Mouse (Mus musculus): ENCODE results near the gene Pde1a. TPM values are rescaled to one million over a fixed set of nuclear protein-coding genes. Genes with fewer than 3 reads are reported as not detected.

The Pde1a gene
- polyA plus RNA-seq, 1 experiment from 2014 or later = 21.3 TPM

DNA sequence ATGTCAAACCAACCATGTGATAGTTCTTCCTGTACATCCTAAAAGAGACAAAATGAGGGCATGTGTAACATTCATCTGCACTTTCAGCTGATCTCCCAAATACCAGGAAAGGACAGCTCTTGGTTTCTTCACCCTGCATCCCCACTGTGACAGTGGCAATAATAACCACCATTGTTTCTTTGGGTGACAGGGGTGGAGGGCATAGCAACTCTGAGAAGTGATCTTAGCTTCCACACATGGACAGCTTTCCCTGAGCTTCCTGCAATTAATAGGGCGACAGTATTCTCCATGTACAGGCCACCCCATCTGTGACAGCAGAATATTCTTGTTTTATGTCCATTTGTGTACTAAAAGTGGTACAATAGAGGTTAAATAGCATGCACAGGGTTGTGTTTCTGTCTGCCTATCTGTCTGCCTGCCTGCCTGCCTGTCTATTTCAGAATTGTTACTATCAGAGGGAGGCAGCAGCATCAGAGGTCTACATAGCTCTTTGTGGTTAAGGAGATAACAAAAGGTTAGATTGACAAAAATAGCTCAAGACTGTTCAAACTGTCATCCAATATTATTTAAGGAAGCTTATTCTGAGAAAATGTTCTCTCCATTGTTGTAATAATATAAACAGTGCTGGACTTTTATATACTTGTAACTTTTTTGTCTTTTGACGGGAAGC lies 227.3 kb downstream of the Pde1a start:
- no peak overlapping the region for H3K9ac ChIP-seq (ENCODE audit: low read depth, low read length)
- H3K4me1 ChIP-seq (ENCODE audit: control insufficient read depth, insufficient read depth, low read length) = peaks cover 9% of the 10 kb centered on the region
- no peaks in the 10 kb centered on the region for H3K27me3 ChIP-seq (ENCODE audit: control insufficient read depth, insufficient read depth, low read length)
- no peak overlapping the region for H3K4me3 ChIP-seq (ENCODE audit: low read depth, low read length)
- no peak overlapping the region for H3K27ac ChIP-seq (ENCODE audit: low read depth, low read length)
- no peak for ATAC-seq (replicated peaks; ENCODE audit: insufficient number of reproducible peaks, low FRiP score, low TSS enrichment)
- no peaks in the 10 kb centered on the region for H3K36me3 ChIP-seq (ENCODE audit: control insufficient read depth, insufficient read depth, low read length)
- H3K4me2 ChIP-seq = no peak overlapping the region
- no peaks in the 10 kb centered on the region for H3K9me3 ChIP-seq (replicated peaks; ENCODE audit: control insufficient read depth, low read length)
- 76% methylated on average over 2 of the region's 2 CpGs for WGBS (ENCODE audit: insufficient replicate concordance)

DNA sequence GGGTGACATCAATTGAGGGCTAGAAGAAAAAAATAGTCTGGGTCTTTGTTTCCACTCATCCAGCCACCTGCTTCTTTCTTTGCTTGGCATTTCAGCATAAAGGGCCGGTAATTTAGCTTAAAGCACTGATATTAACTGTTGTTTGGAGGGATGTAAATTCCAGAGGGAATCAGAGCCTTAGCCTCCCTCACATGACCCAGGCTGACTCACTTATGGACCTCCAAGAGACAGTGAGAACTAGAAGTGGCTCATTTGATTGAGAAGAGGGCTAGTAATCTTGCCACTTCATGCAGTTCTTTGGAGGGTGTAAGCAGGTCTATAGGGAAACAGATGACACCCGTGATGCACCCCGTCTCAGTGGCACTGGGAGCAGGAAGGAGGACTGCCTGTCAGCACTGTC lies 230.7 kb downstream of the Pde1a start:
- Histone ChIP-seq H3K4me3 (ENCODE audit: low read depth, low read length) (no peak overlapping the region), H3K27me3 (ENCODE audit: control insufficient read depth, insufficient read depth, low read length) (no peaks in the 10 kb centered on the region), H3K4me2 (no peak overlapping the region), H3K9ac (ENCODE audit: low read depth, low read length) (no peak overlapping the region), H3K36me3 (ENCODE audit: control insufficient read depth, insufficient read depth, low read length) (no peaks in the 10 kb centered on the region), H3K27ac (ENCODE audit: low read depth, low read length) (no peak overlapping the region), H3K9me3 (replicated peaks; ENCODE audit: control insufficient read depth, low read length) (no peaks in the 10 kb centered on the region), H3K4me1 (ENCODE audit: control insufficient read depth, insufficient read depth, low read length) (peaks cover 9% of the 10 kb centered on the region)
- WGBS (ENCODE audit: insufficient replicate concordance) = 53% methylated on average over 3 of the region's 3 CpGs
- ATAC-seq (replicated peaks; ENCODE audit: insufficient number of reproducible peaks, low FRiP score, low TSS enrichment) = no peak

DNA sequence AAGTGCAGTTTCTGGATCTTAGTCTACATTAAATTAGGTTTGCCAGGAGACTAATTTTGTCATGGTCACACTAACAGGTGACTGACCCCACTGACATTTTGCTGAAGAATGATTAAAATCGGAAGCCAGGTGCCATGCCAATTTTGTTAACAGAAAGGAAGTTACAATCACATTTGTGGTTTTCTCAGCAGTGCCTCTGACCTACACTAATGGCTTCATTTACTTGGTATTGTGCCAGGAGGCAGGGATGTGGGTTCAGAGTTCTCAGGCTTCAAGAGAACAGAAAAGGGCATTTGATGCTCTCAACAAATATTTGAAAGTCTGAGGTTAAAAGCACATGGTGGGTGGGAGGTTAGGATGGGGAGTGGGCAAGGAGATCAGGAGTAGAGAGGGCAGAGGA lies 236.4 kb downstream of the Pde1a start:
- Histone ChIP-seq H3K4me3 (ENCODE audit: low read depth, low read length) (no peak overlapping the region), H3K36me3 (ENCODE audit: control insufficient read depth, insufficient read depth, low read length) (no peaks in the 10 kb centered on the region), H3K27ac (ENCODE audit: low read depth, low read length) (no peak overlapping the region), H3K4me2 (no peak overlapping the region), H3K9me3 (replicated peaks; ENCODE audit: control insufficient read depth, low read length) (no peaks in the 10 kb centered on the region), H3K4me1 (ENCODE audit: control insufficient read depth, insufficient read depth, low read length) (peaks cover 13% of the 10 kb centered on the region), H3K9ac (ENCODE audit: low read depth, low read length) (no peak overlapping the region), H3K27me3 (ENCODE audit: control insufficient read depth, insufficient read depth, low read length) (no peaks in the 10 kb centered on the region)
- WGBS (ENCODE audit: insufficient replicate concordance) = 79% methylated on average over 1 of the region's 1 CpGs
- no peak for ATAC-seq (replicated peaks; ENCODE audit: insufficient number of reproducible peaks, low FRiP score, low TSS enrichment)

DNA sequence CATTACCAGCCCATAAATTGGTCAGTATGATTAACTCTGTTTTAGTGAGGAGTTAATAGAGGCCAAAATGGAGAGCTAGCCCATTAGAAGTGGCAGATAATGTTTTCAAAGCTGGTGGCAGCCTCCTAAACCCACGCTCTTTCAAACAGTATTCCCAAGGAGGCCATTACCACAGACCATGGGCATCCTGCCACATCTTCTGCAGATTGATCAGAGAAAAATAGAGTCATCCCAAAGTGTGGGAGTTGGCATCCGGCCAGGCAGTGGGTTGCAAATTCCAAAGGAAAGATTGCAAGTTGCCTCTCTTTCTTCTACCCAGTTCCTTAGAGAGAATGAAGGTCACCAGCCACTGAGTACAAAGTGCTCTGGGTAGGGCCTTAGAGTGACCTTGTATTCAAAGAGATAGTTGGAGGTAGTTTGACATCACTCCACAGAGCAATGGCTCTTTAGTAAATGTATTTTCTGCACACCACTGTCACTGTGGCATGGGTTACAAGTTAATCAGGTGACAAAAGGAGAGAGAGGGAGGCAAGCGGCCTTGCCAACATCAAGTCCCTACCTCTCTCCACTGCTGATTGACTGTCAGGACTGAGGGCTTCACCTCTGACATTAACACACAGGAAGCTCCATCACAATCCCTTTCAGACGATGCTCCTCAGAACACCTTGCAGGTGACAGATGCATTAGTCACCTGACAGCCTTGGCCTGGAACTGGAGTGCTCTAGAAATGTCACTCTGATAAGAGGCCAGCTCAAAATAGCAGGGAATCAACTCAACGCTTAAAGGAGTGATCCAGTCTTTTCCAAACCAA lies 237.3 kb downstream of the Pde1a start:
- no peaks in the 10 kb centered on the region for H3K9me3 ChIP-seq (replicated peaks; ENCODE audit: control insufficient read depth, low read length)
- 44% methylated on average over 5 of the region's 5 CpGs for WGBS (ENCODE audit: insufficient replicate concordance)
- ATAC-seq (replicated peaks; ENCODE audit: insufficient number of reproducible peaks, low FRiP score, low TSS enrichment) = peak; percentile 57; the same call in 1 of the 2 replicates
- no peaks in the 10 kb centered on the region for H3K36me3 ChIP-seq (ENCODE audit: control insufficient read depth, insufficient read depth, low read length)
- peaks cover 13% of the 10 kb centered on the region for H3K4me1 ChIP-seq (ENCODE audit: control insufficient read depth, insufficient read depth, low read length)
- H3K9ac ChIP-seq (ENCODE audit: low read depth, low read length) = no peak overlapping the region
- H3K27me3 ChIP-seq (ENCODE audit: control insufficient read depth, insufficient read depth, low read length) = no peaks in the 10 kb centered on the region
- no peak overlapping the region for H3K27ac ChIP-seq (ENCODE audit: low read depth, low read length)
- H3K4me2 ChIP-seq = no peak overlapping the region
- H3K4me3 ChIP-seq (ENCODE audit: low read depth, low read length) = no peak overlapping the region

DNA sequence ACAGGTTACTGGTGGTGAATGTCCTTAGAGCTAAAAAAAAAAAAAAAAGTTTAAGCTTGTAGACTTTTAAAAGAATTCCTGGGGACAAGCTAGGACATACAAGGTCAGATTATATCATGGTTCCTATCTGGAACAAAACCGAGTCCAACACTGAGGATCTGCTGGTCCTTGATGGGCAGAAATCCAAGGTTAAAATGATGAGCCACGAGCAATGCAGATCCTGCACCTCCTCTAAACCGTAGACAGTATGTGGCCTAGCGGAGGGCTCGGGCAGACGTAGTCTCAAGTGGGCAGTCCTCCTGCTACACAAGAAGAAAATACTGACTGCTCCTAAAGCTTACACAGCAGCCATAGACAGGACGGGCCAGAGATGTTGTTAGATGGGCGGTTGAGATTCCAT lies 238.5 kb downstream of the Pde1a start:
- H3K36me3 ChIP-seq (ENCODE audit: control insufficient read depth, insufficient read depth, low read length) = no peaks in the 10 kb centered on the region
- H3K4me1 ChIP-seq (ENCODE audit: control insufficient read depth, insufficient read depth, low read length) = peaks cover 13% of the 10 kb centered on the region
- ATAC-seq (replicated peaks; ENCODE audit: insufficient number of reproducible peaks, low FRiP score, low TSS enrichment) = no peak
- H3K4me2 ChIP-seq = no peak overlapping the region
- no peak overlapping the region for H3K4me3 ChIP-seq (ENCODE audit: low read depth, low read length)
- 71% methylated on average over 8 of the region's 8 CpGs for WGBS (ENCODE audit: insufficient replicate concordance)
- no peak overlapping the region for H3K27ac ChIP-seq (ENCODE audit: low read depth, low read length)
- H3K9me3 ChIP-seq (replicated peaks; ENCODE audit: control insufficient read depth, low read length) = no peaks in the 10 kb centered on the region
- no peaks in the 10 kb centered on the region for H3K27me3 ChIP-seq (ENCODE audit: control insufficient read depth, insufficient read depth, low read length)
- no peak overlapping the region for H3K9ac ChIP-seq (ENCODE audit: low read depth, low read length)

DNA sequence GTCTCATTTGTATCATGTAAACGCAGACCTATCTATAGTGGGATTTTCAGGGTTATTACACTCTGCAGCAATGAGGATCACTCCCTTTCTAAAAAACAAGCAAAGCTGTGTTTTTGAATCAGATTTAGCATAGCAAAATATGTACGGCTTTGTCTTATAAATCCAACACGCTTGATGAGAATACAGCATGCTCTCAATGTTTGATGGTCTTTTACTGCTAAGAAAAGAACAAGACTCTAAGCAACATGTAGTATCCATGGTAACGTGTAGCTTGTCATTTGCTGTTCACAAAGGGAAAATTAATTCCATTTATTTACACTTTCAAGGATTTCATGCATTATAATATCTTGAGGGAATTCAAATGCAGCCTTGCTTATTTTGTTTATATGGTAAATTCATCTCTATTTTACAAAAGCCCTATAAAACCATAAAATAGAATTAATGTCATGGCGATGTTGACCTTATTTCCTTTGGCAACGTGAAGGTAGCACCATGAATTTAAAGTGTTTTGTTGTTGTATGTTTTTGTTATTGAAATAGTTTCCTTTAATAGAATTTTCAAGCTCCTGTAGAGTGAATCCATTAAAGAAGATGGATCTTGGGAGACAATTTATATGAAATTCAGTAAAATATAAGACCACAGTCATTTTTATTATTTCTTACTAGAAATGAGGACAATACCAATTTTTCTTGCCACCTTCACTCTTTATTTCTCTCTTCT lies 245.5 kb downstream of the Pde1a start:
- no peaks in the 10 kb centered on the region for H3K9me3 ChIP-seq (replicated peaks; ENCODE audit: control insufficient read depth, low read length)
- H3K9ac ChIP-seq (ENCODE audit: low read depth, low read length) = no peak overlapping the region
- no peaks in the 10 kb centered on the region for H3K27me3 ChIP-seq (ENCODE audit: control insufficient read depth, insufficient read depth, low read length)
- no peak overlapping the region for H3K4me3 ChIP-seq (ENCODE audit: low read depth, low read length)
- 81% methylated on average over 6 of the region's 6 CpGs for WGBS (ENCODE audit: insufficient replicate concordance)
- H3K4me1 ChIP-seq (ENCODE audit: control insufficient read depth, insufficient read depth, low read length) = no peaks in the 10 kb centered on the region
- no peak overlapping the region for H3K27ac ChIP-seq (ENCODE audit: low read depth, low read length)
- H3K36me3 ChIP-seq (ENCODE audit: control insufficient read depth, insufficient read depth, low read length) = no peaks in the 10 kb centered on the region
- H3K4me2 ChIP-seq = no peak overlapping the region
- no peak for ATAC-seq (replicated peaks; ENCODE audit: insufficient number of reproducible peaks, low FRiP score, low TSS enrichment)

DNA sequence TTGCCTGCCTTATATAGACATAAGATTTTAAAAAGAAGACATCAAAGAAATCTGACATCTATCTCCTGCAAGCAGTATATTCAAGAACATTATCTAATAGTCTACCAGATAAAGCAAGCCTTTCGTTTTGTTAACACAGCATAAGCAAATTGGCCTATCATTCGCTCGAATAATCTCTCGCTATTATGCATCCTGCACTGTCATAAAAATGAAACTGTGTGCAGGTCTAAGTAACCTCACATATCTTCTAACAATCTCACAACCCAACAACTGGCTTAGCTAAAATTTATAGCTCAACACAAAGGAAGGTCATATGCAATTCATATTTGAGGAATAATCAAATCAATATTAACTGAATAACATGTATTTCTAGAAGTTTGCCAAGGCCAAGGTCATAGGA lies 246.0 kb downstream of the Pde1a start:
- Histone ChIP-seq H3K4me2 (no peak overlapping the region), H3K4me3 (ENCODE audit: low read depth, low read length) (no peak overlapping the region), H3K9ac (ENCODE audit: low read depth, low read length) (no peak overlapping the region), H3K9me3 (replicated peaks; ENCODE audit: control insufficient read depth, low read length) (no peaks in the 10 kb centered on the region), H3K27me3 (ENCODE audit: control insufficient read depth, insufficient read depth, low read length) (no peaks in the 10 kb centered on the region), H3K4me1 (ENCODE audit: control insufficient read depth, insufficient read depth, low read length) (no peaks in the 10 kb centered on the region), H3K27ac (ENCODE audit: low read depth, low read length) (no peak overlapping the region), H3K36me3 (ENCODE audit: control insufficient read depth, insufficient read depth, low read length) (no peaks in the 10 kb centered on the region)
- WGBS (ENCODE audit: insufficient replicate concordance) = 86% methylated on average over 4 of the region's 4 CpGs
- no peak for ATAC-seq (replicated peaks; ENCODE audit: insufficient number of reproducible peaks, low FRiP score, low TSS enrichment)

DNA sequence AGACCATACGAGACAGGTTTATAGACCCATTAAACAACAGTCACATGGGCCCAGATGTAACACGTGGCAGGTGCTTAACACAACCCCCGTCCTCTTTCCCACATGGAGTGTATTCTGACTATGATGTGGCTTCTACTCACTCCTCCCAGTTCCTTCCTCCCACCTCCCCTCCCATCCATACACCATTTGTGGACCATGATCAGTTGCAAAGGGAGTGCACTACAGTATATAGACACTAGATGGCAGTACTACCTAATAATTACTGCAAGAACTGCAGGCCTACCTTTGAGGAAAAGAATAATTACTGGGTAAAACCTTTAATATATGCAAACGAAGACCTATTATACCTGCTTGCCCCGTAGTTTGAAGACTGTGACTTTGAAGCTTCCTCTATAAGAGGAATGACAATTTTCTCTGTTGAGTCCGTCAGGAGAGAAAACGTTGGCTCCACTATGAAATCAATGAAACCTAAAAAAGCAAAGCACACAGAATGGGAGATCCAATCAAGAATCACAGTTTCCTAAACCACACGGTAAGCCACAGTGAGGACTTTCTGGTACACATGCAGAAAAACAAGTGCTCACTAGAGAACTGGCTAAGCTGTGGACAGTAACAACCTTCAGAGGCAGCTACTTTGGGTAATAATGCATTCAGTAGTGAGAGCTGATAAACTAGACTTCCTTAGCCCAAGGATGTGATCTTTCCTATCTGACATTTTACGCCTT lies 263.8 kb downstream of the Pde1a start:
- H3K4me2 ChIP-seq = no peak overlapping the region
- H3K27ac ChIP-seq (ENCODE audit: low read depth, low read length) = no peak overlapping the region
- 38% methylated on average over 9 of the region's 9 CpGs for WGBS (ENCODE audit: insufficient replicate concordance)
- H3K4me1 ChIP-seq (ENCODE audit: control insufficient read depth, insufficient read depth, low read length) = no peaks in the 10 kb centered on the region
- H3K36me3 ChIP-seq (ENCODE audit: control insufficient read depth, insufficient read depth, low read length) = no peaks in the 10 kb centered on the region
- H3K9ac ChIP-seq (ENCODE audit: low read depth, low read length) = no peak overlapping the region
- no peak for ATAC-seq (replicated peaks; ENCODE audit: insufficient number of reproducible peaks, low FRiP score, low TSS enrichment)
- no peak overlapping the region for H3K4me3 ChIP-seq (ENCODE audit: low read depth, low read length)
- H3K27me3 ChIP-seq (ENCODE audit: control insufficient read depth, insufficient read depth, low read length) = peaks cover 7% of the 10 kb centered on the region
- no peaks in the 10 kb centered on the region for H3K9me3 ChIP-seq (replicated peaks; ENCODE audit: control insufficient read depth, low read length)
